Mouse (Mus musculus) heart, postnatal 0 days (tissue): ENCODE measurements at regions not wholly inside any gene's neighbourhood (a gene's known extent, or its start where the extent isn't known, plus 50 kb on each side); places are given as distances from the start of the nearest gene placed in this dataset.

ENCODE experiments used
- ATAC-seq: fragments of 200-750 bp; cut with Nextera tagmentation; 2 replicates; pipeline ENCODE4 v1.8.0; 2017; ENCODE audit warnings: low read depth, moderate number of reproducible peaks, moderate library complexity; ENCODE audit not compliant: insufficient read depth
- DNase-seq: peaks from one replicate; pipeline ENCODE4 v3.0.0-alpha.2; 2016; ENCODE audit warnings: low spot score
- H3K27ac ChIP-seq: fragments of 300-500 bp; sonication (generic); 2 replicates; pipeline ENCODE4 v1.5.1; 2014; ENCODE audit warnings: low read depth, mild to moderate bottlenecking
- H3K27me3 ChIP-seq: fragments of 300-500 bp; sonication (generic); 2 replicates; pipeline ENCODE4 v1.6.1; 2014; ENCODE audit warnings: low read length, mixed read lengths; ENCODE audit not compliant: control insufficient read depth, insufficient read depth
- H3K36me3 ChIP-seq: fragments of 300-500 bp; sonication (generic); replicated peaks from 2 replicates; pipeline ENCODE4 v1.6.1; 2014; ENCODE audit warnings: low read length, mixed read lengths; ENCODE audit not compliant: control insufficient read depth, insufficient read depth
- H3K4me1 ChIP-seq: fragments of 300-500 bp; sonication (generic); 2 replicates; pipeline ENCODE4 v1.6.1; 2014; ENCODE audit warnings: antibody characterized with exemption; ENCODE audit not compliant: control insufficient read depth, insufficient read depth
- H3K4me2 ChIP-seq: fragments of 300-500 bp; sonication (generic); 2 replicates; pipeline ENCODE4 v1.6.1; 2014; ENCODE audit warnings: low read depth, mild to moderate bottlenecking, low read length, moderate library complexity
- H3K4me3 ChIP-seq: fragments of 300-500 bp; sonication (generic); 2 replicates; pipeline ENCODE4 v1.5.1; 2014; ENCODE audit warnings: low read depth, low read length
- H3K9ac ChIP-seq: fragments of 300-500 bp; sonication (generic); replicated peaks from 2 replicates; pipeline ENCODE4 v1.6.1; 2014; ENCODE audit warnings: low read depth, low read length, mixed read lengths
- H3K9me3 ChIP-seq: fragments of 300-500 bp; sonication (generic); replicated peaks from 2 replicates; pipeline ENCODE4 v1.6.1; 2016; ENCODE audit warnings: low read length; ENCODE audit not compliant: control insufficient read depth
- CTCF ChIP-seq: IDR thresholded peaks from 2 replicates; pipeline ENCODE4 v1.5.1; 2016; ENCODE audit warnings: antibody characterized with exemption, control low read depth, low read depth
- EP300 ChIP-seq: IDR thresholded peaks from 2 replicates; pipeline ENCODE4 v1.6.1; 2016; ENCODE audit warnings: antibody characterized with exemption, low read depth
- WGBS: fragments of 180-500 bp; shearing (Covaris S2); extraction: QIAGEN DNeasy Blood & Tissue Kit; methylation state at CpG from one replicate; pipeline ENCODE4 v1.1.7; 2014; 5-methylcytosine and 5-hydroxymethylcytosine counted together

GRCm38 (mm10) chr5:119571644-119572043 is 98.8 kb upstream of the Tbx3 start:
- no peak for DNase-seq
- WGBS = 95% methylated on average over 3 of the region's 3 CpGs

DNA sequence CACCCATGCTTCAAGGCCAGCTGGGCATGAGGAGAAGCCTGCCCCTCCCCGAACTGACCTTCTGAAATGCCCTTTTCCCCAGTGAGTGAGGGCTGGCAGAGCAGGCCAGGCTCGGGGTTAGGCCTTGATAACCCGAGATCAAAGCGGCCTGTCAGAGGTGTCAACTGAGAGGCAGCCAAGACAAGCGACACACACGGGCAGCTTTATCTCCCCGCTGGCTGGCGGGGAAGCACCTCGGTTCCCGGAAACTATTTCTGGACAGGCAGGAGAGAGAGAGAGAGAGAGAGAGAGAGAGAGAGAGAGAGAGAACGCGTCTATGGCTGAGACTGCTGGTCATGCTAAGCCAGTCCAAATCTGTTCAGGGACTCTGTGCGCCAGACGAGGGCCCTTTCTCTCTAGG is 95.3 kb upstream of the Tbx3 start:
- DNase-seq = peak; percentile 93
- Histone ChIP-seq H3K27ac (peak overlapping the region; percentile 68), H3K36me3 (no peaks in the 10 kb centered on the region), H3K27me3 (no peaks in the 10 kb centered on the region), H3K4me3 (no peak overlapping the region), H3K9me3 (peaks cover 15% of the 10 kb centered on the region), H3K9ac (no peak overlapping the region), H3K4me1 (peaks cover 5% of the 10 kb centered on the region), H3K4me2 (no peak overlapping the region)
- TF ChIP-seq CTCF (no peak), EP300 (peak; percentile 96)
- peak; percentile 96 for ATAC-seq
- WGBS = 3% methylated on average over 14 of the region's 14 CpGs

More at GRCm38 (mm10) chr5:119571644-119572043, 98.8 kb upstream of the Tbx3 start:
- Histone ChIP-seq H3K9ac (no peak overlapping the region), H3K4me2 (no peak overlapping the region), H3K36me3 (no peaks in the 10 kb centered on the region), H3K4me3 (no peak overlapping the region), H3K27me3 (0 out of 2 replicates have a peak, but pooled peaks cover 5% of the 10 kb centered on the region), H3K4me1 (peaks cover 5% of the 10 kb centered on the region), H3K9me3 (peaks cover 15% of the 10 kb centered on the region), H3K27ac (no peak overlapping the region)
- ATAC-seq = no peak
- no peak for TF ChIP-seq EP300

GRCm38 (mm10) chr5:119579288-119579687 is 91.2 kb upstream of the Tbx3 start:
- no peak for ATAC-seq
- WGBS = 95% methylated on average over 2 of the region's 2 CpGs
- no peak for TF ChIP-seq CTCF
- no peak for TF ChIP-seq EP300
- no peak for DNase-seq
- Histone ChIP-seq H3K4me3 (no peak overlapping the region), H3K9ac (no peak overlapping the region), H3K36me3 (no peaks in the 10 kb centered on the region), H3K27me3 (no peaks in the 10 kb centered on the region), H3K4me1 (peaks cover 5% of the 10 kb centered on the region), H3K9me3 (no peaks in the 10 kb centered on the region), H3K4me2 (no peak overlapping the region), H3K27ac (no peak overlapping the region)

DNA sequence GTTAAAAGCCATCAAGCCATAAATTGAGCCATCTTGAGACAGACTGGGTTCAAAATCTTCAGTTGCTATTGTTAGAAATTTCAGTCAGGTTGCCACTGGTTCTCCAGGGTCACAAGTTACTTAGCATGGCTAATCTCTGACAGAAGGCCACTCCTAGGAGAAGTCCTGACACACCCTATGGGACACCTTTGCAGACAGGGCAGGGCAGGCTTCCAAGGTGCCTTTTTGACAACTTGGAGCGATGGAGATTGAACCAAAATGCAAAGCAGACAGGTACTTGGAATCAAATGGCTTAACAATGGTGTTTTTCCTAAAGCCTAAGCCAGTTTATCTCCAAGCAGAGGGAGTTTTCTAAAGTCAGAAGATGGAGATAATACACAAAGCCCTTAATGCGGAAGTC is 90.7 kb upstream of the Tbx3 start:
- Histone ChIP-seq H3K4me3 (no peak overlapping the region), H3K27ac (no peak overlapping the region), H3K27me3 (no peaks in the 10 kb centered on the region), H3K9ac (no peak overlapping the region), H3K36me3 (no peaks in the 10 kb centered on the region), H3K9me3 (no peaks in the 10 kb centered on the region), H3K4me2 (no peak overlapping the region), H3K4me1 (peaks cover 5% of the 10 kb centered on the region)
- TF ChIP-seq CTCF (no peak), EP300 (no peak)
- ATAC-seq = no peak
- WGBS = 67% methylated on average over 2 of the region's 2 CpGs
- no peak for DNase-seq

- TF ChIP-seq CTCF (no peak), EP300 (no peak)
- no peaks in the 10 kb centered on the region for H3K36me3 ChIP-seq
- no peaks in the 10 kb centered on the region for H3K27me3 ChIP-seq
- no peak overlapping the region for H3K4me2 ChIP-seq
- 27% methylated on average over 6 of the region's 6 CpGs for WGBS
- DNase-seq (no peak), ATAC-seq (no peak)
- H3K4me3 ChIP-seq = no peak overlapping the region
- H3K27ac ChIP-seq = no peak overlapping the region
- no peaks in the 10 kb centered on the region for H3K9me3 ChIP-seq
- H3K9ac ChIP-seq = no peak overlapping the region
- H3K4me1 ChIP-seq = peaks cover 3% of the 10 kb centered on the region
These were observed 90.1 kb upstream of the Tbx3 start for GRCm38 (mm10) chr5:119580395-119580794.

- 60% methylated on average over 2 of the region's 2 CpGs for WGBS
- Histone ChIP-seq H3K9me3 (no peaks in the 10 kb centered on the region), H3K27ac (no peak overlapping the region), H3K4me1 (no peaks in the 10 kb centered on the region), H3K9ac (no peak overlapping the region), H3K27me3 (no peaks in the 10 kb centered on the region), H3K4me3 (no peak overlapping the region), H3K36me3 (no peaks in the 10 kb centered on the region), H3K4me2 (no peak overlapping the region)
- TF ChIP-seq EP300 (no peak), CTCF (no peak)
- no peak for DNase-seq
- ATAC-seq = no peak
These were observed 89.7 kb upstream of the Tbx3 start for GRCm38 (mm10) chr5:119580798-119581197.
